17 mouse cellular contexts compared by ENCODE assay signal in the genomic region with DNA sequence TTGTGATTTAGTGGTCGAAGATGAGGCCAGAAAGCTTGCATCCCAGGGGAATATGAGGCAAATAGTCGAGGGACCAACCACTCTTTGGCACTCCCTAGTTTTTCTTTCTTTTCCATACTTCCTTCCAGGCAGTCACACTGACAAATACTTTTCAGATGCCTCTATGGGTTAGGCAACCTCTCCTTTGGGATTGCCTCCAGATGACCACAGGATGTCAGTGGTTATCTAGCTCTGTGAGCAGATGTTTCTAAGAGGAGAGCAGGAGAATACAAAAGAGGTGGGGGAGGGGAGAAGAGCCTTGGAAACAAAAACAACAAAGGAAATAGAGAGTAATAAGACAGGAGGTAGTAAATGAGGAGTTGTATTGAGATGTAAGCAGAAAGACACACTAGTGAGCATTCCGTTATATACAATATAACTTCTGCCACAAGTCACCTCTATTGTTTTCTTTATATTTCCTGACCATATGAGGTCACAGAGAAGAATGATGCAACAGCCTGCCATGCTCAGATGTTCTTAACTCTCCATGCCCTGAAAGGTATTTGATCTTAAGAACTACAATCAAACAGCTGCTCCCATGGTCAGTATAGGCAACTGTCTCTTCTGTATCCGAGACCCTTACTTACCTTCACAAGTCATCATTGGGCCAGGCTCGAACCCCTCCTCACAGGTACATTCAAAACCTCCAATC.
DNase-seq lines count a peak whose midpoint lies in the region; ATAC-seq and TF ChIP-seq lines count a peak whose summit lies in the region.
"Had no signal": no experiment of that assay in that cellular context is flagged by ENCODE, and none has a peak within 500 bp of the region (broad histone marks: within the 10 kb centered on the region; RNA-seq: fewer than 3 reads in every experiment).

No protein-coding gene starts in this region.

- H3K4me2 ChIP-seq in CH12.LX (ENCODE audit: insufficient read depth, low read depth, poor library complexity, severe bottlenecking) = 0 out of 2 replicates have a peak overlapping the region, but pooled peaks have one; percentile 45
- no peak overlapping the region for H3K4me2 ChIP-seq in heart, postnatal 0 days (ENCODE audit: low read depth, low read length)
- H3K4me2 ChIP-seq: forebrain, embryonic 13.5 days; liver, embryonic 15.5 days had no signal

- TF ChIP-seq POLR2A in CH12.LX (IDR thresholded peaks at IDR 0.05; ENCODE audit: low read depth, low read length) = no peak

- no peak overlapping the region for H3K9ac ChIP-seq in CH12.LX (ENCODE audit: insufficient read depth, low read depth)
- H3K9ac ChIP-seq in heart, postnatal 0 days (replicated peaks; ENCODE audit: low read depth, low read length) = no peak overlapping the region
- H3K9ac ChIP-seq: forebrain, embryonic 13.5 days; liver, embryonic 15.5 days had no signal

- in situ Hi-C loops in CH12.LX (cut with MboI; ENCODE audit: low pct_ligation_motif_present, low pct_unique_long_range_greater_than_20kb, low sequenced_read_pairs) = no loop called here

- 73% methylated on average over 5 of the region's 5 CpGs for WGBS in heart, postnatal 0 days

- ATAC-seq in heart, postnatal 0 days (ENCODE audit: insufficient read depth, low read depth) = peak; percentile 57; the same call in 1 of the 2 replicates
- ATAC-seq: forebrain, embryonic 13.5 days had no signal

- TF ChIP-seq RAD21 in CH12.LX (IDR thresholded peaks at IDR 0.05; ENCODE audit: low read depth, low read length) = peak; percentile 16

- dilution Hi-C loops in CH12.LX (cut with MboI; ENCODE audit: extremely low pct_ligation_motif_present, extremely low pct_unique_long_range_greater_than_20kb, low sequenced_read_pairs) = no loop called here

- no peaks in the 10 kb centered on the region for H3K79me2 ChIP-seq in CH12.LX (replicated peaks; ENCODE audit: control insufficient read depth, extremely low read depth, insufficient read depth, poor library complexity, severe bottlenecking)

- no peaks in the 10 kb centered on the region for H3K27me3 ChIP-seq in CH12.LX (replicated peaks)
- H3K27me3 ChIP-seq in heart, postnatal 0 days (ENCODE audit: control insufficient read depth, insufficient read depth, low read length) = no peaks in the 10 kb centered on the region
- H3K27me3 ChIP-seq: forebrain, embryonic 13.5 days; liver, embryonic 15.5 days had no signal

- no peak for TF ChIP-seq EP300 in CH12.LX (IDR thresholded peaks at IDR 0.05; ENCODE audit: low read length)
- TF ChIP-seq EP300 in heart, postnatal 0 days (IDR thresholded peaks at IDR 0.05; ENCODE audit: low read depth) = no peak

- H3K9me3 ChIP-seq in CH12.LX (replicated peaks; ENCODE audit: low read length) = no peaks in the 10 kb centered on the region
- no peaks in the 10 kb centered on the region for H3K9me3 ChIP-seq in heart, postnatal 0 days (replicated peaks; ENCODE audit: control insufficient read depth, low read length)
- H3K9me3 ChIP-seq: forebrain, embryonic 13.5 days; hindbrain, embryonic 10.5 days; limb, embryonic 10.5 days; liver, embryonic 15.5 days; midbrain, embryonic 10.5 days had no signal

- no peak overlapping the region for H3K27ac ChIP-seq in CH12.LX (ENCODE audit: insufficient read depth, low read depth)
- peak overlapping the region; percentile 64 for H3K27ac ChIP-seq in heart, postnatal 0 days (ENCODE audit: low read depth)
- H3K27ac ChIP-seq: forebrain, embryonic 13.5 days; hindbrain, embryonic 10.5 days; limb, embryonic 10.5 days; liver, embryonic 15.5 days; midbrain, embryonic 10.5 days had no signal

- DNase-seq in heart, adult 11 months = peak; percentile 93
- no peak for DNase-seq in heart, adult 8-10 months (ENCODE audit: low spot score)
- DNase-seq in kidney, postnatal 14 days = peak; percentile 21
- DNase-seq in kidney, adult 18-20 months = no peak
- peak; percentile 14 for DNase-seq in CH12.LX (ENCODE audit: extremely low read depth)
- DNase-seq in heart, postnatal 0 days (ENCODE audit: low spot score) = peak; percentile 48
- no peak for DNase-seq in adrenal gland, adult 8-10 months
- DNase-seq in layer of hippocampus, adult 18-20 months (ENCODE audit: low spot score in 2 of 2) = no peak
- DNase-seq: adrenal gland, postnatal 10 days; cerebellum, postnatal 10 days; kidney, adult 11 months; right cerebral cortex, adult 18-20 months had no signal

- peaks cover 9 to 14% of the 10 kb centered on the region in 2 experiments for H3K4me1 ChIP-seq in CH12.LX (ENCODE audit: control insufficient read depth in 1 of 2, insufficient read depth in 2 of 2)
- peaks cover 14% of the 10 kb centered on the region for H3K4me1 ChIP-seq in heart, postnatal 0 days (ENCODE audit: control insufficient read depth, insufficient read depth)
- H3K4me1 ChIP-seq: forebrain, embryonic 13.5 days; liver, embryonic 15.5 days had no signal

- no peak; a peak in 1 of 4 replicates for TF ChIP-seq CTCF in CH12.LX (conservative IDR thresholded peaks at IDR 0.05 in 1 of 2, IDR thresholded peaks at IDR 0.05 in 1 of 2; ENCODE audit: low read depth in 2 of 2, low read length in 2 of 2)
- TF ChIP-seq CTCF in heart, postnatal 0 days (IDR thresholded peaks at IDR 0.05; ENCODE audit: low read depth) = no peak

- no peaks in the 10 kb centered on the region for H3K36me3 ChIP-seq in CH12.LX (replicated peaks in 1 of 2; ENCODE audit: control insufficient read depth in 1 of 2, insufficient read depth in 1 of 2, low read length in 1 of 2)
- H3K36me3 ChIP-seq in heart, postnatal 0 days (replicated peaks; ENCODE audit: control insufficient read depth, insufficient read depth, low read length) = peaks cover 36% of the 10 kb centered on the region; the same call in 1 of the 2 replicates
- H3K36me3 ChIP-seq: liver, embryonic 15.5 days had no signal

- H3K4me3 ChIP-seq in CH12.LX (replicated peaks in 1 of 3; ENCODE audit: low read depth in 2 of 3, low read length in 2 of 3, poor library complexity in 1 of 3) = no peak overlapping the region
- H3K4me3 ChIP-seq in heart, postnatal 0 days (ENCODE audit: low read depth, low read length) = no peak overlapping the region
- H3K4me3 ChIP-seq: forebrain, embryonic 13.5 days; hindbrain, embryonic 10.5 days; limb, embryonic 10.5 days; liver, embryonic 15.5 days; midbrain, embryonic 10.5 days had no signal

TF ChIP-seq in CH12.LX, 34 proteins besides CTCF, POLR2A, EP300 and RAD21:
- no peak for TF ChIP-seq NRF1 (IDR thresholded peaks at IDR 0.05; ENCODE audit: low read depth, low read length)
- no peak for TF ChIP-seq E2F4 (IDR thresholded peaks at IDR 0.05; ENCODE audit: insufficient replicate concordance, low read depth, low read length)
- no peak for TF ChIP-seq TBP (conservative IDR thresholded peaks at IDR 0.05; ENCODE audit: low read depth, low read length)
- TF ChIP-seq MAFK (IDR thresholded peaks at IDR 0.05; ENCODE audit: insufficient replicate concordance, low read length) = no peak
- no peak for TF ChIP-seq NELFE (IDR thresholded peaks at IDR 0.05; ENCODE audit: low read depth, low read length)
- no peak for TF ChIP-seq SMC3 (IDR thresholded peaks at IDR 0.05; ENCODE audit: low read depth, low read length)
- TF ChIP-seq PAX5 (IDR thresholded peaks at IDR 0.05; ENCODE audit: low read length) = no peak
- TF ChIP-seq JUND (conservative IDR thresholded peaks at IDR 0.05; ENCODE audit: low read depth, low read length) = no peak
TF ChIP-seq in CH12.LX: peak in this region for 0.

Comparison
In these comparisons a context has a peak if more than half of its experiments do, and no peak if none do; other contexts are left out.
1. DNase-seq: peak in heart, adult 11 months (single experiment), kidney, postnatal 14 days (single experiment), CH12.LX (single experiment) and heart, postnatal 0 days (single experiment); none in heart, adult 8-10 months (single experiment), kidney, adult 18-20 months (single experiment), adrenal gland, adult 8-10 months (single experiment) and layer of hippocampus, adult 18-20 months (0 of 2).